Mouse (Mus musculus) embryonic facial prominence, embryonic 11.5 days (tissue): ENCODE results near the gene Lmbrd2. TPM values are rescaled to one million over a fixed set of nuclear protein-coding genes. Genes with fewer than 3 reads are reported as not detected.
A peak's percentile ranks its signal among the peaks of the same experiment; 100 is the strongest.

Experiments used
- ATAC-seq: fragments of 200-750 bp; cut with Nextera tagmentation; replicated peaks from 2 replicates; pipeline ENCODE4 v1.8.0; 2017; ENCODE audit warnings: low read depth; ENCODE audit not compliant: insufficient number of reproducible peaks, low FRiP score, low TSS enrichment
- DNase-seq: peaks from one replicate; pipeline ENCODE4 v3.0.0-alpha.2; 2015; ENCODE audit warnings: low spot score
- H3K27ac ChIP-seq: fragments of 300-500 bp; sonication (generic); replicated peaks from 2 replicates; pipeline ENCODE4 v1.5.1; 2014; ENCODE audit warnings: mild to moderate bottlenecking, low read depth, low read length, control low read depth
- H3K27me3 ChIP-seq: fragments of 300-500 bp; sonication (generic); 2 replicates; pipeline ENCODE4 v1.6.1; 2014; ENCODE audit warnings: mild to moderate bottlenecking, low read length, moderate library complexity, mixed read lengths; ENCODE audit not compliant: control insufficient read depth, insufficient read depth
- H3K36me3 ChIP-seq: fragments of 300-500 bp; sonication (generic); replicated peaks from 2 replicates; pipeline ENCODE4 v1.6.1; 2014; ENCODE audit warnings: low read depth, mild to moderate bottlenecking, low read length, moderate library complexity, mixed read lengths; ENCODE audit not compliant: control insufficient read depth, insufficient read depth
- H3K4me1 ChIP-seq: fragments of 300-500 bp; sonication (generic); 2 replicates; pipeline ENCODE4 v1.6.1; 2014; ENCODE audit warnings: low read length, mixed read lengths; ENCODE audit not compliant: control insufficient read depth, insufficient read depth
- H3K4me2 ChIP-seq: fragments of 300-500 bp; sonication (generic); 2 replicates; pipeline ENCODE4 v1.6.1; 2014; ENCODE audit warnings: low read depth, mild to moderate bottlenecking, control low read depth, low read length, moderate library complexity
- H3K4me3 ChIP-seq: fragments of 300-500 bp; sonication (generic); 2 replicates; pipeline ENCODE4 v1.5.1; 2014; ENCODE audit warnings: low read depth, low read length, control low read depth
- H3K9ac ChIP-seq: fragments of 300-500 bp; sonication (generic); replicated peaks from 2 replicates; pipeline ENCODE4 v1.6.1; 2014; ENCODE audit warnings: mild to moderate bottlenecking, control low read depth, low read length
- H3K9me3 ChIP-seq: fragments of 300-500 bp; sonication (generic); replicated peaks from 2 replicates; pipeline ENCODE4 v1.6.1; 2016; ENCODE audit warnings: mild to moderate bottlenecking, low read length, inconsistent platforms, mixed read lengths; ENCODE audit not compliant: control insufficient read depth
- WGBS: fragments of 180-500 bp; shearing (Covaris S2); extraction: QIAGEN DNeasy Blood & Tissue Kit; methylation state at CpG from one replicate; pipeline ENCODE4 v1.1.7; 2014; 5-methylcytosine and 5-hydroxymethylcytosine counted together
- polyA plus RNA-seq: library from polyadenylated mRNA; unstranded; fragments of >200 nt; fragmentation: Nextera tagmentation; extraction: Ambion mirVana; gene quantifications from 2 replicates; pipeline ENCODE4 v1.2.1, GENCODE M21; 2014

The Lmbrd2 gene
- 3.3 and 4.1 TPM in 2 replicates for polyA plus RNA-seq

DNA sequence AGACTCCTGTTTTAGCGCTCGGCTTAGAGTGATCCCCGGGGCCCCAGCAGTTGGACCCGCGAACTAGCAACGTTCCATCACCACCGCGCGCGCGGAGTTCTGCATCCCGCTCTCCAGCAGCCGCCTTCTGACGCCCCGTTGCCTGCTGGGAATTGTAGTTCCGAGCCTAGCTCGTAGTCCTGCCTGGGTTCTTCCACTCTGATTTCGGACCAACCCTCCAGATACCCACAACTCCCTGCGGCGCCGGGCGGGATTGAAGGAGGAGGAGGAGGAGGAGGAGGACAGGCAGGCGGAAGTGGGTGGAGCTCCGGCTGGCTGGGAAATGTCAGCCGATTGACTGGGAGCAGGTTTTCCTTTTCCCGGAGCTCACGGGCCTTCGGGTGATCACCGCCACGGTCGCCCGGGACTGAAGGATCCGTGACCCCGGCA is at the start of gene Lmbrd2:
Gene Lmbrd2, plus strand, starts transcription at position 299 of the 429 bp plus-strand sequence.
- Histone ChIP-seq H3K4me1 (no peaks in the 10 kb centered on the region), H3K36me3 (peaks cover 9% of the 10 kb centered on the region), H3K4me2 (peak within 1 kb of the TSS; percentile 73), H3K27ac (peak within 1 kb of the TSS; percentile 31; the same call in 1 of the 2 replicates), H3K9ac (peak within 1 kb of the TSS; percentile 74), H3K9me3 (no peaks in the 10 kb centered on the region), H3K4me3 (peak within 1 kb of the TSS; percentile 64), H3K27me3 (no peaks in the 10 kb centered on the region)
- WGBS = under 1% methylated on average over 34 of the region's 34 CpGs
- DNase-seq (peak; percentile 98), ATAC-seq (peak; percentile 98)

DNA sequence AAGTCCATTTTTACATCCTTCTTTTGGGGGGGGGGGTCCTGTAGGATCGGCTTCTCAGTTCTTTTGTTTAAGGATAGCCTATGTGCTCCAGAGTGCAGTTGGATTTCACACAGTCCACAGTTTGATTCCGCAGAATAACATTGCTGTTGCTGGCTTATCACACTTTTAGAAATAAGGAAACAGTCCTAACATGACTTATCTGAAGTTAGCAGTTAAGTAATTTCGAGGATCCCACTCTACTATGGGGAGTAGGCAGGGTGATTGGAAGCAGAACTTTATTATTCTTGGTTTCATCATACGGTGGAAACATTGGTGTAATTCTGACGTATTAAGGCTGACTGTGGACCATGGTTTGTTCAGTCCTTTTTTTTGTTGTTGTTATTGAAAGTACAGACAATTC is 49.7 kb upstream of the Lmbrd2 start:
- Histone ChIP-seq H3K4me2 (no peak overlapping the region), H3K4me1 (peaks cover 3% of the 10 kb centered on the region; the same call in 1 of the 2 replicates), H3K36me3 (no peaks in the 10 kb centered on the region; the same call in none of the 2 replicates), H3K9me3 (no peaks in the 10 kb centered on the region), H3K4me3 (no peak overlapping the region), H3K27ac (no peak overlapping the region), H3K27me3 (no peaks in the 10 kb centered on the region), H3K9ac (no peak overlapping the region)
- DNase-seq = no peak
- no peak for ATAC-seq
- WGBS = 94% methylated on average over 5 of the region's 5 CpGs

DNA sequence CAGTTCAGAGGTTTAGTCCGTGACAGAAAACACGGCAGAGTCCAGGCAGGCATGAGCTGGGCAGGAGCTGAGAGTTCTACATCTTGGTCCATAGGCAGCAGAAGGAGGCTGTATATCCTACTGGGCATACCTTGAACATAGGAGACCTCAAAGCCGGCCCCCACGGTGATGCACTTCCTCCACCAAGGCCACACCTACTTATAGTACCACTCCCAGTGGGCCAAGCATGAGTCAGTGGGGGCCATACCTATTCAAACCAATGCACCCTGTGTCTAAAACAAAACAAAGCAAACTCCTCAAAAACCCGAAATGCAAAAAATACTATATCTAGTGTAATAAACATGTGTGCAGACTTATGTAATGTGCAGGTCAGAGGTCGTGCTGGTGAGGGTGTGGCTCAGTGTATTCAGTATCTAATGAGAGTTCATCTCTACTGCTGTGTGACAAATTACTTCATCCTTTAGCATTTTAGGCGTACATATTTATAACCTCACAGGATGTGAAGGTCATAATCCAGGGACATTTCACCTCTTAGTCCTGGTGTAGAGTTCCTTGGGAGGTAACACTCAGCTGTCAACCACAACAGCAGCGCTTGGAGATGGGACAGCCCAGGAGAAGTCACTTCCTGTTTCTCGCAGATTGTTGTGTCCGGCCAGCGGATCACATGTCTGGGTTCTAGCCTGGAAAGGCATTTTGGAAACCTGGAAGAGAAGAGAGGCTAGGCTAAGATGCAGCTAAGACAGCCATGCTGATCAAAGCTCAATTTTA is 46.6 kb upstream of the Lmbrd2 start:
- peak; percentile 47 for ATAC-seq
- H3K27ac ChIP-seq = no peak overlapping the region
- H3K4me2 ChIP-seq = no peak overlapping the region

DNA sequence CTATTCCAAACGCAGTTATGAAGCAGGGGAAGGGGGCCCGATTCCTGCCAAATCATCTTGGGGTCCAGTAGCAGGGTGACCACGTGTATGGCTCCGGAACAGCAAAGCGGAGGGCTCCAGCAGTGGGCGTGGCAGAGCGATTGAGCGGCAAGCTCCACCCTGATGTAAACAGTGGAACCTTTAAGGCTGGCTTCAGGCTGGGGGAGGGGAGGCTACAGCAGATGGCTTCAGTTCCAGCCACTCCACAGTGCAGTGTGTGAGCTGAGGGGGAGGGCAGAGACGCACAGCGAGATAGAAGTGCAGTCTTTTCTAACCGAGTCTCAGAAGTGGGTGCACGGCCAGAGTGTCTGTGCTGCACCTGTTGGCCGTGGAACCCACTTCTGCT is 46.0 kb upstream of the Lmbrd2 start:
- Histone ChIP-seq H3K9ac (no peak overlapping the region), H3K36me3 (no peaks in the 10 kb centered on the region; the same call in none of the 2 replicates), H3K9me3 (no peaks in the 10 kb centered on the region), H3K4me3 (no peak overlapping the region), H3K4me1 (peaks cover 3% of the 10 kb centered on the region; the same call in 1 of the 2 replicates), H3K27ac (no peak overlapping the region), H3K4me2 (no peak overlapping the region), H3K27me3 (no peaks in the 10 kb centered on the region)
- ATAC-seq (peak; percentile 94), DNase-seq (peak; percentile 69)
- 16% methylated on average over 13 of the region's 13 CpGs for WGBS

More for the DNA sequence above, 46.6 kb upstream of the Lmbrd2 start:
- H3K9me3 ChIP-seq = no peaks in the 10 kb centered on the region
- H3K4me3 ChIP-seq = no peak overlapping the region
- H3K4me1 ChIP-seq = peaks cover 3% of the 10 kb centered on the region; the same call in 1 of the 2 replicates
- H3K9ac ChIP-seq = no peak overlapping the region
- WGBS = 61% methylated on average over 11 of the region's 11 CpGs
- no peaks in the 10 kb centered on the region for H3K27me3 ChIP-seq
- no peak for DNase-seq
- H3K36me3 ChIP-seq = no peaks in the 10 kb centered on the region; the same call in none of the 2 replicates

DNA sequence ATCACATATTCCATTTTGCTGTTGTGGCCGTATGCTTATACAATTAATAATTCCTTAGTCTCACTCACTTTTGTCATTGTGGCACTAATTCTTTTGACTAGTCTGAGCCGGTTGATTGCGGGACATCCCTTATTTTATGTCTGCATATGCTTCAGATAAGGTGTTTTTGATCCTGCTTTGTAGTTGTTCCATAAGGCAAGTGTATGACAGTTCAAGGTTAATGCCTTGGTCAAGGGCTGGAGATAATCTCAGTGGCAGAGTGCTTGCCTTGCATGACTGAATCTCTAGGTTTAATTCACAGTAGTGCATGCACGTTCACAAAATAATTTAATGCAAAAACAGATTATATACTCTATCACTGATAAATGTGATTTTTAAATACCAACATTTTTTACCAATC is 43.5 kb upstream of the Lmbrd2 start:
- Histone ChIP-seq H3K4me2 (no peak overlapping the region), H3K9me3 (no peaks in the 10 kb centered on the region), H3K36me3 (peaks cover 4% of the 10 kb centered on the region), H3K4me1 (peaks cover 3% of the 10 kb centered on the region; the same call in 1 of the 2 replicates), H3K4me3 (no peak overlapping the region), H3K27ac (no peak overlapping the region), H3K9ac (no peak overlapping the region), H3K27me3 (no peaks in the 10 kb centered on the region)
- ATAC-seq (no peak), DNase-seq (no peak)
- WGBS = 93% methylated on average over 4 of the region's 4 CpGs

DNA sequence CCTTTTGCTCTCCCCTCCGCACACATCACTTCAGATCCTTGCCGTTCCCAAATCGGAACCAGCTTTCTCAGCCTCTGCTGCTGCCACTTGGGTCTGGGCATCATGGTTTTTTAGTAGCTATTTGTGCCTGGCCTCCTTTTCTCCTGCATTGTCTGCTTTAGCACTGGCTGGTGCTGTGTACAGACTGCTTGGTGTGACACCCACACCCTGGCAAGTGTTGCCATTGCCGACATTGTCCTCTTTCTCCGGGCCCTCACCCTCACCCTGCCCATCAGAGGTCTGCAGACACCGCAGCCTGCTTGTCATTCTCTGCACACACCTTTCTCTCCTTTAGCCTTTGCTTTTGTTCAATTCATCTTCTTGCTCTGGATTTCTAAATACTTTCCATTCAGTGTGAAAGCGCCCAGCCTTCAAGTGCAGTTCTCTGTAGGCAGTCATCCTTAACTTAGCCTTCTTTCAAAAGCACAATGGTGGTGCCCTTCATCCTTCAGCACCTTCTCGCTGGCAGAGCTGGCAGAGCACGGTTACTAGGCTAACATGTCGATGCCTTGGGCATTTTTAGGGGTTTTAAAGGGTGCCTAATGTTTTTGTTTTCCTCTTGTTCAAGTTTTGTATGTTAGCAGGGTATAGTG is 39.8 kb upstream of the Lmbrd2 start:
- no peak for DNase-seq
- Histone ChIP-seq H3K9me3 (no peaks in the 10 kb centered on the region), H3K4me3 (no peak overlapping the region), H3K27ac (no peak overlapping the region), H3K9ac (no peak overlapping the region), H3K27me3 (no peaks in the 10 kb centered on the region), H3K4me2 (no peak overlapping the region), H3K4me1 (no peaks in the 10 kb centered on the region), H3K36me3 (peaks cover 4% of the 10 kb centered on the region)
- WGBS = 95% methylated on average over 10 of the region's 10 CpGs
- no peak for ATAC-seq

DNA sequence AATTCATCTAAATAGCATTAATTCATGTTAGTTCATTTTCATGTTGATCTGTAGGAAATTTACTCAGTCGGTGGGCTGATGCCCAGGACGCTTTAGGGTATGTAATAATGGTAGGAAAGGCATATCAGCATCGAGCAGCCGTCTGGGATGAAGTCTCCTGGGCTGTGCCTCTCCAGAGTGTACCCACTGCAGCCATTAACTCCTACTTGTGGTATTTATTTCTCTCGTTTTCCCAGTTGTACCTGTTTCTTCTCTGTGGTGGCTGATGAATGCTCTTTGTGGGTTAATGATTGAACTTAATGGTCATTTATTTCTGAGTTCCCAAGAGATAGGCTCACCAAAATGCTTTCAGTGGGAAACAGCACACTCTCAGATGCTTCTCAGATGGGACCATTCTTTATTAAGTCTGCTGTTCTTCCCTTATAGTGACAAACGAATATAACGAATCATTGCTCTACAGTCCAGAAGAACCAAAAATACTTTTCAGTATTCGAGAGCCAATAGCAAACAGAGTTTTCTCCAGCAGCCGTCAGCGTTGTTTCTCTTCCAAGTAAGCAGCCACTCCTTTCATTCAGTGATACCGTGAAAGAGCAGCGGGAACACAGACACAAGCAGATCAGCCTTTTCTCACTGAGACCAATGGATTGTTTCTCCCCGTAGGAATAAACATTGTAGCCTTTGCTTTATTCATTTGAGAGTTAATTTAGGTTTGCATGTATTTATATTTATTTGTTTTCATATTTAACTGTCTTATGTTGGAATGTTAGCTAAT is 33.9 kb upstream of the Lmbrd2 start:
- H3K9ac ChIP-seq = no peak overlapping the region
- 91% methylated on average over 13 of the region's 13 CpGs for WGBS
- DNase-seq (no peak), ATAC-seq (no peak)
- H3K36me3 ChIP-seq = no peaks in the 10 kb centered on the region; the same call in 1 of the 2 replicates
- no peak overlapping the region for H3K4me3 ChIP-seq
- H3K27me3 ChIP-seq = no peaks in the 10 kb centered on the region
- H3K4me2 ChIP-seq = no peak overlapping the region
- no peaks in the 10 kb centered on the region for H3K9me3 ChIP-seq
- no peaks in the 10 kb centered on the region for H3K4me1 ChIP-seq
- no peak overlapping the region for H3K27ac ChIP-seq
